Comparison of ENCODE assay signal across 15 mouse cellular contexts in genomic region chr11:107778859-107779258, GRCm38 (mm10). TPM values are rescaled to one million over a fixed set of nuclear protein-coding genes. Genes with fewer than 3 reads are reported as not detected.
DNase-seq lines count a peak whose midpoint lies in the region; ATAC-seq lines count a peak whose summit lies in the region.
"Had no signal": no experiment of that assay in that cellular context is flagged by ENCODE, and none has a peak within 500 bp of the region (broad histone marks: within the 10 kb centered on the region; RNA-seq: fewer than 3 reads in every experiment).

No protein-coding gene starts in this region.

- peaks cover 12% of the 10 kb centered on the region; the same call in 1 of the 2 replicates for H3K4me1 ChIP-seq in hindbrain, embryonic 11.5 days (replicated peaks; ENCODE audit: control insufficient read depth, insufficient read depth, low read length)
- H3K4me1 ChIP-seq in midbrain, embryonic 14.5 days (ENCODE audit: control insufficient read depth, insufficient read depth, low read length): peaks cover 51% of the 10 kb centered on the region

- peak; percentile 51 to 67 for DNase-seq in cerebellum, postnatal 10 days
- no peak for DNase-seq in cerebellum, adult 18-20 months
- peak; percentile 92 for DNase-seq in Muller cell, postnatal 12 days (ENCODE audit: inconsistent ontology term)
- DNase-seq in hindbrain, embryonic 11.5 days (ENCODE audit: low spot score): peak; percentile 47
- DNase-seq in midbrain, embryonic 14.5 days: peak; percentile 72
- no peak for DNase-seq in frontal cortex, postnatal 10 days (ENCODE audit: low spot score in 2 of 2)
- no peak for DNase-seq in embryo, embryonic 10 days (ENCODE audit: low spot score)
- DNase-seq in spleen, postnatal 4 days (ENCODE audit: low spot score in 2 of 2): no peak
- DNase-seq: adrenal gland, postnatal 36 days; cerebellum, adult 2 months; kidney, postnatal 14 days; thymus, adult 18-20 months had no signal

- 37% methylated on average over 9 of the region's 9 CpGs for WGBS in hindbrain, embryonic 11.5 days
- WGBS in midbrain, embryonic 14.5 days: 4% methylated on average over 9 of the region's 9 CpGs

- no peak overlapping the region for H3K4me3 ChIP-seq in hindbrain, embryonic 11.5 days (ENCODE audit: low read depth, low read length)
- no peak overlapping the region for H3K4me3 ChIP-seq in midbrain, embryonic 14.5 days (replicated peaks; ENCODE audit: low read depth, low read length)
- H3K4me3 ChIP-seq: embryonic facial prominence, embryonic 13.5 days had no signal

- no peaks in the 10 kb centered on the region for H3K36me3 ChIP-seq in hindbrain, embryonic 11.5 days (ENCODE audit: control insufficient read depth, insufficient read depth, low read length)
- no peaks in the 10 kb centered on the region for H3K36me3 ChIP-seq in midbrain, embryonic 14.5 days (ENCODE audit: control insufficient read depth, insufficient read depth, low read length)
- H3K36me3 ChIP-seq: embryonic facial prominence, embryonic 13.5 days had no signal

- no peak overlapping the region for H3K4me2 ChIP-seq in hindbrain, embryonic 11.5 days (replicated peaks; ENCODE audit: low read depth, low read length)
- H3K4me2 ChIP-seq in midbrain, embryonic 14.5 days (ENCODE audit: low read length): no peak overlapping the region
- H3K4me2 ChIP-seq: embryonic facial prominence, embryonic 13.5 days; liver, embryonic 11.5 days had no signal

- H3K27me3 ChIP-seq in hindbrain, embryonic 11.5 days (ENCODE audit: control insufficient read depth, insufficient read depth, low read length): no peaks in the 10 kb centered on the region
- no peaks in the 10 kb centered on the region for H3K27me3 ChIP-seq in midbrain, embryonic 14.5 days (ENCODE audit: control insufficient read depth, insufficient read depth, low read length)
- H3K27me3 ChIP-seq: embryonic facial prominence, embryonic 13.5 days had no signal

- H3K27ac ChIP-seq in hindbrain, embryonic 11.5 days (ENCODE audit: low read depth, low read length): peak overlapping the region; percentile 3
- peak overlapping the region; percentile 80 for H3K27ac ChIP-seq in midbrain, embryonic 14.5 days (replicated peaks; ENCODE audit: low read depth, low read length)
- H3K27ac ChIP-seq: embryonic facial prominence, embryonic 13.5 days had no signal

- ATAC-seq in hindbrain, embryonic 11.5 days (ENCODE audit: low FRiP score): peak; percentile 78
- peak; percentile 61; the same call in 1 of the 2 replicates for ATAC-seq in midbrain, embryonic 14.5 days (ENCODE audit: low FRiP score, low TSS enrichment)
- ATAC-seq: intestine, embryonic 16.5 days had no signal

- no peak overlapping the region for H3K9ac ChIP-seq in hindbrain, embryonic 11.5 days (ENCODE audit: low read depth, low read length)
- no peak overlapping the region for H3K9ac ChIP-seq in midbrain, embryonic 14.5 days (replicated peaks; ENCODE audit: low read length)
- H3K9ac ChIP-seq: embryonic facial prominence, embryonic 13.5 days had no signal

- H3K9me3 ChIP-seq in hindbrain, embryonic 11.5 days (ENCODE audit: control insufficient read depth, low read length): no peaks in the 10 kb centered on the region
- H3K9me3 ChIP-seq in midbrain, embryonic 14.5 days (ENCODE audit: control insufficient read depth, low read length): no peaks in the 10 kb centered on the region
- H3K9me3 ChIP-seq: embryonic facial prominence, embryonic 13.5 days had no signal

RNA-seq across cellular contexts. Expression of gene Cacng4, which starts 15.5 kb away (rescaled TPM):
- polyA plus RNA-seq in hindbrain, embryonic 11.5 days (2014; fragmentation: Nextera tagmentation; extraction: Ambion mirVana): 28.6 and 30.7 TPM in 2 replicates
- 66.4 and 80.5 TPM in 2 replicates for polyA plus RNA-seq in midbrain, embryonic 14.5 days (2014; fragmentation: Nextera tagmentation; extraction: Ambion mirVana)

Comparison
In these comparisons a context has a peak if more than half of its experiments do, and no peak if none do; other contexts are left out.
1. DNase-seq: peak in cerebellum, postnatal 10 days (2 of 2), Muller cell, postnatal 12 days (single experiment), hindbrain, embryonic 11.5 days (single experiment) and midbrain, embryonic 14.5 days (single experiment); none in cerebellum, adult 18-20 months (0 of 2), frontal cortex, postnatal 10 days (0 of 2), embryo, embryonic 10 days (single experiment) and spleen, postnatal 4 days (0 of 2).